In the genomic region with DNA sequence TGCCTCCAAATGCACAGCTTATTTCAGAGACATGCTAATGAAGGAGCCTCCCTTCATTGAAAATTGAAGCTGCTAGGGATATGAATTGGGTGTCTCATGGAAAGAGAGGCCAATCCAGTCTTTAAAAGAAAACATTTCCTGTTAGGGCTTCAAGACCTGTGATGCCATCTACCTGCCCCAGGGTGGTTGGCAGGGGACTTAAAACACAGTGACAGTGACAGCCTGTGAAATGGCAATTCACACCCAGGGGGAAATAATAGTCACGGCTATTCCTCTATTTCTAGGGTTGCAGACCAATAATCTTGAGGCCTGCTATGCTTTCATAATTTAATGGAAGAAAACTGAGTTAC, we compare ENCODE assay signal across 18 mouse cellular contexts.
"Had no signal": no experiment of that assay in that cellular context is flagged by ENCODE, and none has a peak within 500 bp of the region (broad histone marks: within the 10 kb centered on the region; RNA-seq: fewer than 3 reads in every experiment).

No protein-coding gene starts in this region.

- H3K27me3 ChIP-seq: intestine, embryonic 15.5 days; limb, embryonic 12.5 days; limb, embryonic 15.5 days; midbrain, embryonic 12.5 days; neural tube, embryonic 13.5 days had no signal

- H3K27ac ChIP-seq: intestine, embryonic 15.5 days; kidney, postnatal 0 days; layer of hippocampus, adult 2 months; left cerebral cortex, adult 2 months; limb, embryonic 12.5 days; limb, embryonic 15.5 days; midbrain, embryonic 12.5 days; neural tube, embryonic 13.5 days had no signal

- H3K9ac ChIP-seq: intestine, embryonic 15.5 days; limb, embryonic 12.5 days; limb, embryonic 15.5 days; midbrain, embryonic 12.5 days; neural tube, embryonic 13.5 days had no signal

- H3K4me2 ChIP-seq: intestine, embryonic 15.5 days; limb, embryonic 12.5 days; limb, embryonic 15.5 days; midbrain, embryonic 12.5 days; neural tube, embryonic 13.5 days had no signal

- H3K9me3 ChIP-seq: intestine, embryonic 15.5 days; limb, embryonic 15.5 days; midbrain, embryonic 12.5 days; neural tube, embryonic 13.5 days had no signal

- ATAC-seq: intestine, embryonic 15.5 days; midbrain, embryonic 16.5 days had no signal

- H3K36me3 ChIP-seq: intestine, embryonic 15.5 days; limb, embryonic 12.5 days; limb, embryonic 15.5 days; midbrain, embryonic 12.5 days; neural tube, embryonic 13.5 days had no signal

- H3K4me3 ChIP-seq: intestine, embryonic 15.5 days; layer of hippocampus, adult 2 months; left cerebral cortex, adult 2 months; limb, embryonic 12.5 days; limb, embryonic 15.5 days; midbrain, embryonic 12.5 days; myocyte; neural tube, embryonic 13.5 days had no signal

- DNase-seq: layer of hippocampus, adult 9-11 months; layer of hippocampus, postnatal 36 days; left cerebral cortex, postnatal 4 days; lung, adult 2 months; lung, postnatal 14 days; lung, postnatal 4 days; thymus, adult 18-20 months; thymus, postnatal 36 days had no signal

- H3K4me1 ChIP-seq: intestine, embryonic 15.5 days; limb, embryonic 12.5 days; midbrain, embryonic 12.5 days; neural tube, embryonic 13.5 days had no signal
